Mouse (Mus musculus): ENCODE measurements around the gene Notch4. TPM values are rescaled to one million over a fixed set of nuclear protein-coding genes. Genes with fewer than 3 reads are reported as not detected.
A peak's percentile ranks its signal among the peaks of the same experiment; 100 is the strongest.

Gene Notch4
- polyA plus RNA-seq, 1 experiment, result 16.7 TPM

GRCm38 (mm10) chr17:34546797-34547196 lies 17.3 kb upstream of the Notch4 start:
- 42% methylated on average over 1 of the region's 1 CpGs for WGBS
- TF ChIP-seq CTCF (IDR thresholded peaks at IDR 0.05; ENCODE audit: extremely low read depth, insufficient read length, insufficient replicate concordance, low read depth, low read length), result no peak
- TF ChIP-seq POLR2A (IDR thresholded peaks at IDR 0.05; ENCODE audit: low read depth, low read length), result no peak
- peak overlapping the region; percentile 56 for H3K27ac ChIP-seq (ENCODE audit: insufficient read depth, low read depth, low read length)

GRCm38 (mm10) chr17:34547601-34548000 lies 16.5 kb upstream of the Notch4 start:
- no peak for TF ChIP-seq POLR2A (IDR thresholded peaks at IDR 0.05; ENCODE audit: low read depth, low read length)
- no peak for TF ChIP-seq CTCF (IDR thresholded peaks at IDR 0.05; ENCODE audit: extremely low read depth, insufficient read length, insufficient replicate concordance, low read depth, low read length)
- Histone ChIP-seq H3K27ac (ENCODE audit: insufficient read depth, low read depth, low read length) (peak overlapping the region; percentile 56), H3K4me3 (ENCODE audit: low read depth, low read length) (peak overlapping the region; percentile 63), H3K4me1 (ENCODE audit: control insufficient read depth, insufficient read depth, insufficient read length, low read length) (peaks cover 3% of the 10 kb centered on the region; the same call in 1 of the 2 replicates), H3K27me3 (ENCODE audit: control insufficient read depth, insufficient read depth, low read length) (no peaks in the 10 kb centered on the region), H3K36me3 (ENCODE audit: control insufficient read depth, insufficient read depth, low read length) (peaks cover 7% of the 10 kb centered on the region; the same call in 1 of the 2 replicates)
- WGBS, result 86% methylated on average over 4 of the region's 4 CpGs

More at GRCm38 (mm10) chr17:34546797-34547196, 17.3 kb upstream of the Notch4 start:
- Histone ChIP-seq H3K4me1 (ENCODE audit: control insufficient read depth, insufficient read depth, insufficient read length, low read length) (peaks cover 3% of the 10 kb centered on the region; the same call in 1 of the 2 replicates), H3K27me3 (ENCODE audit: control insufficient read depth, insufficient read depth, low read length) (no peaks in the 10 kb centered on the region), H3K36me3 (ENCODE audit: control insufficient read depth, insufficient read depth, low read length) (peaks cover 10% of the 10 kb centered on the region; the same call in 1 of the 2 replicates), H3K4me3 (ENCODE audit: low read depth, low read length) (peak overlapping the region; percentile 63)

GRCm38 (mm10) chr17:34549156-34549555 lies 14.9 kb upstream of the Notch4 start:
- Histone ChIP-seq H3K27me3 (ENCODE audit: control insufficient read depth, insufficient read depth, low read length) (no peaks in the 10 kb centered on the region), H3K4me1 (ENCODE audit: control insufficient read depth, insufficient read depth, insufficient read length, low read length) (peaks cover 3% of the 10 kb centered on the region; the same call in 1 of the 2 replicates), H3K4me3 (ENCODE audit: low read depth, low read length) (peak overlapping the region; percentile 66), H3K27ac (ENCODE audit: insufficient read depth, low read depth, low read length) (peak overlapping the region; percentile 88), H3K36me3 (ENCODE audit: control insufficient read depth, insufficient read depth, low read length) (0 out of 2 replicates have a peak, but pooled peaks cover 3% of the 10 kb centered on the region)
- 39% methylated on average over 3 of the region's 3 CpGs for WGBS
- TF ChIP-seq CTCF (IDR thresholded peaks at IDR 0.05; ENCODE audit: extremely low read depth, insufficient read length, insufficient replicate concordance, low read depth, low read length), result no peak
- TF ChIP-seq POLR2A (IDR thresholded peaks at IDR 0.05; ENCODE audit: low read depth, low read length), result peak; percentile 85; the same call in 1 of the 2 replicates

GRCm38 (mm10) chr17:34549843-34550242 lies 14.2 kb upstream of the Notch4 start:
- Histone ChIP-seq H3K27me3 (ENCODE audit: control insufficient read depth, insufficient read depth, low read length) (no peaks in the 10 kb centered on the region), H3K4me3 (ENCODE audit: low read depth, low read length) (no peak overlapping the region), H3K27ac (ENCODE audit: insufficient read depth, low read depth, low read length) (peak overlapping the region; percentile 40), H3K36me3 (ENCODE audit: control insufficient read depth, insufficient read depth, low read length) (0 out of 2 replicates have a peak, but pooled peaks cover 3% of the 10 kb centered on the region), H3K4me1 (ENCODE audit: control insufficient read depth, insufficient read depth, insufficient read length, low read length) (peaks cover 3% of the 10 kb centered on the region; the same call in 1 of the 2 replicates)
- TF ChIP-seq CTCF (IDR thresholded peaks at IDR 0.05; ENCODE audit: extremely low read depth, insufficient read length, insufficient replicate concordance, low read depth, low read length) (no peak), POLR2A (IDR thresholded peaks at IDR 0.05; ENCODE audit: low read depth, low read length) (no peak)
- WGBS, result 31% methylated on average over 2 of the region's 2 CpGs

- TF ChIP-seq CTCF (IDR thresholded peaks at IDR 0.05; ENCODE audit: extremely low read depth, insufficient read length, insufficient replicate concordance, low read depth, low read length) (peak; percentile 88; the same call in 1 of the 2 replicates), POLR2A (IDR thresholded peaks at IDR 0.05; ENCODE audit: low read depth, low read length) (no peak)
- H3K27ac ChIP-seq (ENCODE audit: insufficient read depth, low read depth, low read length), result no peak overlapping the region
- H3K4me3 ChIP-seq (ENCODE audit: low read depth, low read length), result no peak overlapping the region
- H3K4me1 ChIP-seq (ENCODE audit: control insufficient read depth, insufficient read depth, insufficient read length, low read length), result peaks cover 3% of the 10 kb centered on the region; the same call in 1 of the 2 replicates
- 11% methylated on average over 5 of the region's 5 CpGs for WGBS
- no peaks in the 10 kb centered on the region for H3K27me3 ChIP-seq (ENCODE audit: control insufficient read depth, insufficient read depth, low read length)
- H3K36me3 ChIP-seq (ENCODE audit: control insufficient read depth, insufficient read depth, low read length), result no peaks in the 10 kb centered on the region
These were observed 8.6 kb upstream of the Notch4 start for GRCm38 (mm10) chr17:34555483-34555882.

- no peaks in the 10 kb centered on the region for H3K27me3 ChIP-seq (ENCODE audit: control insufficient read depth, insufficient read depth, low read length)
- H3K4me1 ChIP-seq (ENCODE audit: control insufficient read depth, insufficient read depth, insufficient read length, low read length), result peaks cover 3% of the 10 kb centered on the region; the same call in 1 of the 2 replicates
- no peak overlapping the region for H3K4me3 ChIP-seq (ENCODE audit: low read depth, low read length)
- TF ChIP-seq CTCF (IDR thresholded peaks at IDR 0.05; ENCODE audit: extremely low read depth, insufficient read length, insufficient replicate concordance, low read depth, low read length) (no peak), POLR2A (IDR thresholded peaks at IDR 0.05; ENCODE audit: low read depth, low read length) (no peak)
- no peaks in the 10 kb centered on the region for H3K36me3 ChIP-seq (ENCODE audit: control insufficient read depth, insufficient read depth, low read length)
- 71% methylated on average over 8 of the region's 8 CpGs for WGBS
- no peak overlapping the region for H3K27ac ChIP-seq (ENCODE audit: insufficient read depth, low read depth, low read length)
These were observed 7.7 kb upstream of the Notch4 start for GRCm38 (mm10) chr17:34556406-34556805.

- H3K4me1 ChIP-seq (ENCODE audit: control insufficient read depth, insufficient read depth, insufficient read length, low read length), result peaks cover 3% of the 10 kb centered on the region; the same call in 1 of the 2 replicates
- TF ChIP-seq POLR2A (IDR thresholded peaks at IDR 0.05; ENCODE audit: low read depth, low read length) (no peak), CTCF (IDR thresholded peaks at IDR 0.05; ENCODE audit: extremely low read depth, insufficient read length, insufficient replicate concordance, low read depth, low read length) (no peak)
- 86% methylated on average over 11 of the region's 11 CpGs for WGBS
- H3K27me3 ChIP-seq (ENCODE audit: control insufficient read depth, insufficient read depth, low read length), result no peaks in the 10 kb centered on the region
- H3K27ac ChIP-seq (ENCODE audit: insufficient read depth, low read depth, low read length), result no peak overlapping the region
- H3K36me3 ChIP-seq (ENCODE audit: control insufficient read depth, insufficient read depth, low read length), result no peaks in the 10 kb centered on the region
- no peak overlapping the region for H3K4me3 ChIP-seq (ENCODE audit: low read depth, low read length)
These were observed 6.7 kb upstream of the Notch4 start for GRCm38 (mm10) chr17:34557411-34557810.

Data from small intestine, adult 2 months (tissue).